Mouse (Mus musculus) erythroblast, embryonic 14.5 days (primary cell): ENCODE measurements around the gene Cstad.

Source experiments
- GATA1 ChIP-seq: IDR thresholded peaks from 2 replicates; pipeline ENCODE4 v1.6.1; 2012; ENCODE audit warnings: low read length, inconsistent platforms, mixed read lengths
- TAL1 ChIP-seq: IDR thresholded peaks from 3 replicates; pipeline ENCODE4 v1.6.1; 2012; ENCODE audit warnings: low read length, inconsistent platforms, mixed read lengths

- no peak for TF ChIP-seq TAL1
- TF ChIP-seq GATA1 = no peak
Measured at GRCm38 (mm10) chr2:30600965-30601841, 6.4 kb downstream of the Cstad start.
